Mouse (Mus musculus) liver, embryonic 12.5 days (tissue): ENCODE data around the gene Kif16b. TPM values are rescaled to one million over a fixed set of nuclear protein-coding genes. Genes with fewer than 3 reads are reported as not detected.

Source experiments
- polyA plus RNA-seq: library from polyadenylated mRNA; unstranded; fragments of >200 nt; fragmentation: Nextera tagmentation; extraction: Ambion mirVana; gene quantifications from 2 replicates; pipeline ENCODE4 v1.2.1, GENCODE M21; 2016

Gene Kif16b
- polyA plus RNA-seq, 1 experiment from 2014 or later = 5.8 TPM

Other genes starting within 250 kb of the Kif16b start
- 47.8 and 48.7 TPM in 2 replicates for gene Snrpb2, start 161.5 kb upstream of the Kif16b start, polyA plus RNA-seq
- 0.28 and 0.30 TPM in 2 replicates for gene Otor, start 176.9 kb upstream of the Kif16b start, polyA plus RNA-seq